Mouse (Mus musculus): ENCODE results near the gene Myo3b. TPM values are rescaled to one million over a fixed set of nuclear protein-coding genes. Genes with fewer than 3 reads are reported as not detected.
"Not testable (repeated sequence)": the region's sequence is repeated elsewhere in the genome, so short reads cannot be mapped to it uniquely, and the experiment has no call there.

The Myo3b gene
- polyA plus RNA-seq, 1 experiment from 2014 or later = not detected

DNA sequence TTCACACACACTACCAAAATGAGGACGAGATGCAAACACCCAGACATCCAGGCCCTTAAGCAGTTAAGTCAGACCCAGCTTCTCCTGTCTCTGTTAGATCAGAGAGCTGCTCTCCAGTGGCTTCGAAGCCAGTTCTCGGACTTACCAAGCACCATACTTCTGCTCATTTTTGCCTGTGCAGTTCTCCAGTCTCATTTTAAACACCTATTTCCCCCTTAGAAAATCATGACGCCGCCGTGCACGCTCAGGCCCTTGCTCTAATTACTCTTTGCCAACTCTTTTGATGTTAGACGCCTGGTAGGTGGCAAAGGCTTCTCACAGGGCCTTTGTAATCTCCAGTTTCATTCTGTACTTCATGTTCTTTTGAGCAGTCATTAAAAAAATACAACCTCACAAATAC is 179.5 kb downstream of the Myo3b start:
- 75% methylated on average over 8 of the region's 8 CpGs for WGBS
- Histone ChIP-seq H3K36me3 (ENCODE audit: control insufficient read depth, insufficient read depth, low read length) (no peaks in the 10 kb centered on the region), H3K27me3 (ENCODE audit: control insufficient read depth, insufficient read depth, low read length) (no peaks in the 10 kb centered on the region), H3K9me3 (ENCODE audit: control insufficient read depth, low read length) (no peaks in the 10 kb centered on the region), H3K4me2 (no peak overlapping the region), H3K27ac (ENCODE audit: low read depth, low read length) (no peak overlapping the region), H3K9ac (ENCODE audit: low read length) (no peak overlapping the region), H3K4me3 (ENCODE audit: low read depth, low read length) (no peak overlapping the region), H3K4me1 (ENCODE audit: control insufficient read depth, insufficient read depth, low read length) (peaks cover 3% of the 10 kb centered on the region; the same call in 1 of the 2 replicates)
- DNase-seq (ENCODE audit: low spot score, missing footprints) (peak; percentile 77), ATAC-seq (ENCODE audit: low FRiP score) (no peak)

DNA sequence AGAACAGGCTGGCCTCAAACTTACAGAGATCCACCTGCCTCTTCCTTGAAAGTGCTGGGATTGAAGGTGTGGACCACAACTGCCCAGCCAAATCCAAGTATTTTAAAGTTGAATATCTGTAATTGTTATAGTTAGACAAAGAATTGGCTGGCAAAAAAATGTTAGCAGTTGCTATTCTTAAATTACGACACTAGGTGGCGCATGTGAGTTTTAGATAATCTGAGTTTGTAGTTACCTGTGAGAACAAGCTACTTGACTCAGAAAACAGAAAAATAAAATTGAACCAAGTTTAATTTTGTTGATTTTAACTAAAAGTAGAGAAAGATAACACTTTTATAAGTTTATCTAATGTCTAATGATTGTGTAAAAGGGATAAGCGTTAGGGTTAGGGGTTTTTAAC is 187.8 kb downstream of the Myo3b start:
- WGBS = 11% methylated on average over 3 of the region's 3 CpGs
- Histone ChIP-seq H3K4me1 (ENCODE audit: control insufficient read depth, insufficient read depth, low read length) (peaks cover 3% of the 10 kb centered on the region; the same call in 1 of the 2 replicates), H3K9me3 (ENCODE audit: control insufficient read depth, low read length) (no peaks in the 10 kb centered on the region), H3K27ac (ENCODE audit: low read depth, low read length) (no peak overlapping the region), H3K36me3 (ENCODE audit: control insufficient read depth, insufficient read depth, low read length) (no peaks in the 10 kb centered on the region), H3K9ac (ENCODE audit: low read length) (no peak overlapping the region), H3K4me2 (no peak overlapping the region), H3K4me3 (ENCODE audit: low read depth, low read length) (no peak overlapping the region), H3K27me3 (ENCODE audit: control insufficient read depth, insufficient read depth, low read length) (no peaks in the 10 kb centered on the region)
- no peak for ATAC-seq (ENCODE audit: low FRiP score)
- peak; percentile 90 for DNase-seq (ENCODE audit: low spot score, missing footprints)

DNA sequence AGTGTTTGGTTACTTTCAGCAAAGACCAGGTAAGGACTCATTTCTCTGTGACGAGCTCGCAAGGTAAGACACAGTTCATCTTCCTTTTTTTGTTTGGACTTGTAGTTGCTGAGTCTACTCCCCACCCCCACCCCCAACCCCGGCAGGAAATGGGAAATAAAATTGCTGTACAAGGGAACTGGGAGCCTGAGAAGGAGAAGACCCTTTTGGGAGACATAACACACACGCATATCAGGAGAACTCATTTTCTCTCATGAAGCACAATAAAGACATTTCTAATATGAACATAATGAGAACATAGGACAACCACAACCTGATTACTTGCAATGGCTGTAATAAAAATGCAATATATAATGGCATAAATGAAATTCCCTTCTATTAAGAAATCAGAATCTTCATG is 195.5 kb downstream of the Myo3b start:
- H3K9me3 ChIP-seq (ENCODE audit: control insufficient read depth, low read length); H3K4me2 ChIP-seq; H3K4me3 ChIP-seq (ENCODE audit: low read depth, low read length); ATAC-seq (ENCODE audit: low FRiP score); H3K36me3 ChIP-seq (ENCODE audit: control insufficient read depth, insufficient read depth, low read length); H3K9ac ChIP-seq (ENCODE audit: low read length); DNase-seq (ENCODE audit: low spot score, missing footprints); H3K4me1 ChIP-seq (ENCODE audit: control insufficient read depth, insufficient read depth, low read length); H3K27me3 ChIP-seq (ENCODE audit: control insufficient read depth, insufficient read depth, low read length); H3K27ac ChIP-seq (ENCODE audit: low read depth, low read length): not testable (repeated sequence)
- 88% methylated on average over 3 of the region's 4 CpGs for WGBS

DNA sequence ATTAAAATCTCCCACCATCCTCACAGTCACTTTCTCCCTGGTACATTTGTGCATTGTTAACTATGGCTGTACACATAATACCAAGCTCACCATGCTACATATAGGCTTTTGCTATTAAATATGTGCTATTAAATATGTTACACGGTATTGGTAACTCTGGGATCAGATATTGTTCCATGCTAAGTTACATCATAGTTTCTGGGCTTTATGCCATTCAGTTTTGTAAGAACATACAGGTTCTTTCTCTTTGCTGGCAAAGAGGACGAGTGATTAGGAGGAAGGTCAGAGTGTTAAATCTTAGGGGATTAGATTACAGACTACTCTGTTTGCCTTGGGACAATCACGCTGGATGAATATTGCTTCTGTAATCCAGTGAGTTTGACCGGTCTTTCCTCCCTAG is 207.1 kb downstream of the Myo3b start:
- Histone ChIP-seq H3K4me1 (ENCODE audit: control insufficient read depth, insufficient read depth, low read length) (no peaks in the 10 kb centered on the region), H3K9me3 (ENCODE audit: control insufficient read depth, low read length) (no peaks in the 10 kb centered on the region), H3K4me2 (no peak overlapping the region), H3K27ac (ENCODE audit: low read depth, low read length) (no peak overlapping the region), H3K36me3 (ENCODE audit: control insufficient read depth, insufficient read depth, low read length) (no peaks in the 10 kb centered on the region), H3K4me3 (ENCODE audit: low read depth, low read length) (no peak overlapping the region), H3K27me3 (ENCODE audit: control insufficient read depth, insufficient read depth, low read length) (no peaks in the 10 kb centered on the region), H3K9ac (ENCODE audit: low read length) (no peak overlapping the region)
- DNase-seq (ENCODE audit: low spot score, missing footprints) = no peak
- 65% methylated on average over 4 of the region's 4 CpGs for WGBS
- no peak for ATAC-seq (ENCODE audit: low FRiP score)

DNA sequence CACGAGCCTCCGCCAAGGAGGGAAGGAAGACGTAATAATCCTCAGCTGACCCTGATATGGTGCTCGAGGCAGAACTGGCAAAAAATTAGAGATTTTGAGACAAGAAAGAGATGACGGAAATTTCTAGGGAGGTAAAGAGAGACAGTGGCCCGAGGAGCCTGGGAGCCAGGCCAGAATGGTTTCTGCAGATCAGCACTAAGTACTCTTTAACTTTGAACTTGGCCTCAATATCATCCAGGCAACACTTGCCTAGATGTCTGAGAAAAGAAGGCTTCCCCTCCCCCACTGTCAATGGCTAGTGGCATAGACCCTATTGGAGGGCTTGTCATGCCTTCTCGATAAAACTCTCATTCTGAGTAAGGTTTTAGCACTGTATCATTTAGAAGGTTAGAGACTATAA is 209.7 kb downstream of the Myo3b start:
- WGBS = 92% methylated on average over 7 of the region's 7 CpGs
- H3K27me3 ChIP-seq (ENCODE audit: control insufficient read depth, insufficient read depth, low read length) = no peaks in the 10 kb centered on the region
- no peak for ATAC-seq (ENCODE audit: low FRiP score)
- no peaks in the 10 kb centered on the region for H3K36me3 ChIP-seq (ENCODE audit: control insufficient read depth, insufficient read depth, low read length)
- no peak overlapping the region for H3K4me2 ChIP-seq
- no peak overlapping the region for H3K27ac ChIP-seq (ENCODE audit: low read depth, low read length)
- no peak overlapping the region for H3K9ac ChIP-seq (ENCODE audit: low read length)
- DNase-seq (ENCODE audit: low spot score, missing footprints) = no peak
- no peaks in the 10 kb centered on the region for H3K4me1 ChIP-seq (ENCODE audit: control insufficient read depth, insufficient read depth, low read length)
- no peak overlapping the region for H3K4me3 ChIP-seq (ENCODE audit: low read depth, low read length)
- H3K9me3 ChIP-seq (ENCODE audit: control insufficient read depth, low read length) = no peaks in the 10 kb centered on the region

- Histone ChIP-seq H3K4me1 (ENCODE audit: control insufficient read depth, insufficient read depth, low read length) (no peaks in the 10 kb centered on the region), H3K4me2 (no peak overlapping the region), H3K27me3 (ENCODE audit: control insufficient read depth, insufficient read depth, low read length) (no peaks in the 10 kb centered on the region), H3K9me3 (ENCODE audit: control insufficient read depth, low read length) (no peaks in the 10 kb centered on the region), H3K9ac (ENCODE audit: low read length) (no peak overlapping the region), H3K36me3 (ENCODE audit: control insufficient read depth, insufficient read depth, low read length) (no peaks in the 10 kb centered on the region), H3K4me3 (ENCODE audit: low read depth, low read length) (no peak overlapping the region), H3K27ac (ENCODE audit: low read depth, low read length) (no peak overlapping the region)
- no peak for DNase-seq (ENCODE audit: low spot score, missing footprints)
- 85% methylated on average over 4 of the region's 4 CpGs for WGBS
- no peak for ATAC-seq (ENCODE audit: low FRiP score)
Measured at GRCm38 (mm10) chr2:70249872-70250271, 210.9 kb downstream of the Myo3b start.

GRCm38 (mm10) chr2:70251256-70251655 is 212.3 kb downstream of the Myo3b start:
- WGBS = 94% methylated on average over 10 of the region's 10 CpGs
- Histone ChIP-seq H3K27ac (ENCODE audit: low read depth, low read length) (no peak overlapping the region), H3K4me3 (ENCODE audit: low read depth, low read length) (no peak overlapping the region), H3K9me3 (ENCODE audit: control insufficient read depth, low read length) (no peaks in the 10 kb centered on the region), H3K4me2 (no peak overlapping the region), H3K9ac (ENCODE audit: low read length) (no peak overlapping the region), H3K4me1 (ENCODE audit: control insufficient read depth, insufficient read depth, low read length) (no peaks in the 10 kb centered on the region), H3K27me3 (ENCODE audit: control insufficient read depth, insufficient read depth, low read length) (no peaks in the 10 kb centered on the region), H3K36me3 (ENCODE audit: control insufficient read depth, insufficient read depth, low read length) (no peaks in the 10 kb centered on the region)
- ATAC-seq (ENCODE audit: low FRiP score) (no peak), DNase-seq (ENCODE audit: low spot score, missing footprints) (no peak)

GRCm38 (mm10) chr2:70259357-70260000 is 220.6 kb downstream of the Myo3b start:
- H3K27ac ChIP-seq (ENCODE audit: low read depth, low read length) = no peak overlapping the region
- ATAC-seq (ENCODE audit: low FRiP score) = no peak
- 29% methylated on average over 8 of the region's 8 CpGs for WGBS

DNA sequence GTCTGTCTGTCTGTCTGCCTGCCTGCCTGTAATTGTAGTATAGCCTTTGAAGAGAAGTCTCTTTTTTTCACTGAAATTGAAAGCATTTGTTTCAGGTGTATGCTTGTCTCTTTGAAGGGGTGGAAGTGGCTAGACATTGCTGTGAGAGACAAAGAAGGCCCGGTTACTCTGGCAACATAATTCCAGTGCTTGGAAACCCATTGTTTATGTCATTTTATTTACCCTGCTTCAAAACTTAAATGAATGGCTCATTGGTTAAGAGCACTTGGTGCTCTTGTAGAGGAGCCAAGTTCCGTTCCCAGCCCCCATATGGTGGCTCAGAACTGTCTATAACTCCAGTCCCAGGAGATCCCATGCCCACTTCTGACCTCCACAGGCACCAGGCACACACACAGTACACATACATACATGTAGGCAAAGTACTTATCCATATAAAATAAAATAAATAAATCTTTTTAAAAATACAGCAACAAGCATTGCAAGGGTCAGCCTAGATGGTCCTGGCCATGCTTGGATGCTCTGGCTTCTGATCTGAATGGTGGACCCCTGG is 221.8 kb downstream of the Myo3b start:
- no peaks in the 10 kb centered on the region; the same call in 1 of the 2 replicates for H3K4me1 ChIP-seq (ENCODE audit: control insufficient read depth, insufficient read depth, low read length)
- H3K36me3 ChIP-seq (ENCODE audit: control insufficient read depth, insufficient read depth, low read length) = no peaks in the 10 kb centered on the region
- H3K4me3 ChIP-seq (ENCODE audit: low read depth, low read length) = no peak overlapping the region
- H3K27me3 ChIP-seq (ENCODE audit: control insufficient read depth, insufficient read depth, low read length) = no peaks in the 10 kb centered on the region
- no peak overlapping the region for H3K4me2 ChIP-seq
- 34% methylated on average over 2 of the region's 2 CpGs for WGBS
- no peak overlapping the region for H3K9ac ChIP-seq (ENCODE audit: low read length)
- no peaks in the 10 kb centered on the region for H3K9me3 ChIP-seq (ENCODE audit: control insufficient read depth, low read length)
- no peak overlapping the region for H3K27ac ChIP-seq (ENCODE audit: low read depth, low read length)
- ATAC-seq (ENCODE audit: low FRiP score) (no peak), DNase-seq (ENCODE audit: low spot score, missing footprints) (no peak)

More at GRCm38 (mm10) chr2:70259357-70260000, 220.6 kb downstream of the Myo3b start:
- no peaks in the 10 kb centered on the region; the same call in 1 of the 2 replicates for H3K4me1 ChIP-seq (ENCODE audit: control insufficient read depth, insufficient read depth, low read length)
- H3K4me3 ChIP-seq (ENCODE audit: low read depth, low read length) = no peak overlapping the region
- H3K27me3 ChIP-seq (ENCODE audit: control insufficient read depth, insufficient read depth, low read length) = no peaks in the 10 kb centered on the region
- peak; percentile 87 for DNase-seq (ENCODE audit: low spot score, missing footprints)
- H3K9me3 ChIP-seq (ENCODE audit: control insufficient read depth, low read length) = no peaks in the 10 kb centered on the region
- H3K36me3 ChIP-seq (ENCODE audit: control insufficient read depth, insufficient read depth, low read length) = no peaks in the 10 kb centered on the region
- H3K9ac ChIP-seq (ENCODE audit: low read length) = no peak overlapping the region
- no peak overlapping the region for H3K4me2 ChIP-seq
